In genomic region chr1:106155087-106155567, GRCm38 (mm10) we compare ENCODE assay signal across 9 mouse cellular contexts. TPM values are rescaled to one million over a fixed set of nuclear protein-coding genes. Genes with fewer than 3 reads are reported as not detected.
DNase-seq lines count a peak whose midpoint lies in the region; ATAC-seq lines count a peak whose summit lies in the region.
"Had no signal": no experiment of that assay in that cellular context is flagged by ENCODE, and none has a peak within 500 bp of the region (broad histone marks: within the 10 kb centered on the region; RNA-seq: fewer than 3 reads in every experiment).

No protein-coding gene starts in this region.

- no peak overlapping the region for H3K4me2 ChIP-seq in neural tube, embryonic 13.5 days
- H3K4me2 ChIP-seq in neural tube, embryonic 15.5 days = no peak overlapping the region
- H3K4me2 ChIP-seq: embryonic facial prominence, embryonic 12.5 days had no signal

- H3K36me3 ChIP-seq in neural tube, embryonic 13.5 days = no peaks in the 10 kb centered on the region
- H3K36me3 ChIP-seq in neural tube, embryonic 15.5 days = no peaks in the 10 kb centered on the region
- H3K36me3 ChIP-seq: embryonic facial prominence, embryonic 12.5 days had no signal

- H3K9me3 ChIP-seq in neural tube, embryonic 13.5 days = no peaks in the 10 kb centered on the region
- no peaks in the 10 kb centered on the region for H3K9me3 ChIP-seq in neural tube, embryonic 15.5 days (replicated peaks)
- H3K9me3 ChIP-seq: embryonic facial prominence, embryonic 12.5 days had no signal

- ATAC-seq in neural tube, embryonic 13.5 days (ENCODE audit: low read depth) = peak; percentile 19; the same call in 1 of the 2 replicates
- ATAC-seq in neural tube, embryonic 15.5 days (ENCODE audit: low FRiP score) = no peak
- peak; percentile 85 for ATAC-seq in frontal cortex, adult (ENCODE audit: low TSS enrichment)
- no peak for ATAC-seq in inflammation-experienced regulatory T-cells, adult 6 months

- H3K27me3 ChIP-seq in neural tube, embryonic 13.5 days = no peaks in the 10 kb centered on the region
- no peaks in the 10 kb centered on the region for H3K27me3 ChIP-seq in neural tube, embryonic 15.5 days (replicated peaks)
- H3K27me3 ChIP-seq: embryonic facial prominence, embryonic 12.5 days had no signal

- no peak overlapping the region for H3K4me3 ChIP-seq in neural tube, embryonic 13.5 days
- H3K4me3 ChIP-seq in neural tube, embryonic 15.5 days (replicated peaks) = no peak overlapping the region
- H3K4me3 ChIP-seq: embryonic facial prominence, embryonic 12.5 days had no signal

- no peaks in the 10 kb centered on the region for H3K4me1 ChIP-seq in neural tube, embryonic 13.5 days (replicated peaks)
- H3K4me1 ChIP-seq in neural tube, embryonic 15.5 days = no peaks in the 10 kb centered on the region
- H3K4me1 ChIP-seq: embryonic facial prominence, embryonic 12.5 days had no signal

- WGBS in neural tube, embryonic 13.5 days = 59% methylated on average over 10 of the region's 10 CpGs
- WGBS in neural tube, embryonic 15.5 days = 63% methylated on average over 10 of the region's 10 CpGs

- H3K27ac ChIP-seq in neural tube, embryonic 13.5 days (replicated peaks) = no peak overlapping the region
- H3K27ac ChIP-seq in neural tube, embryonic 15.5 days (replicated peaks) = no peak overlapping the region; the same call in 1 of the 2 replicates
- H3K27ac ChIP-seq: embryonic facial prominence, embryonic 12.5 days had no signal

- H3K9ac ChIP-seq in neural tube, embryonic 13.5 days = no peak overlapping the region
- no peak overlapping the region for H3K9ac ChIP-seq in neural tube, embryonic 15.5 days (replicated peaks)
- H3K9ac ChIP-seq: embryonic facial prominence, embryonic 12.5 days had no signal

- DNase-seq in layer of hippocampus, postnatal 36 days = peak; percentile 68 to 79
- peak; percentile 23 for DNase-seq in right cerebral cortex, postnatal 25 days
- no peak for DNase-seq in thymus, postnatal 36 days
- no peak for DNase-seq in kidney, adult 11 months

RNA-seq across cellular contexts. Expression of gene Phlpp1, which starts 16.4 kb away (rescaled TPM):
- 6.9 and 7.5 TPM in 2 replicates for polyA plus RNA-seq in neural tube, embryonic 13.5 days (2015; fragmentation: Nextera tagmentation; extraction: Ambion mirVana)
- polyA plus RNA-seq in neural tube, embryonic 15.5 days (2015; fragmentation: Nextera tagmentation; extraction: Ambion mirVana) = 7.5 and 7.8 TPM in 2 replicates
- total RNA-seq in layer of hippocampus, postnatal 36 days (2021) = 10 to 100 TPM; 82.0 to 88.0 TPM
- polyA plus RNA-seq in inflammation-experienced regulatory T-cells, adult 6 months (2017; shearing (Covaris generic)) = 1 to 10 TPM; 4.4 to 7.8 (median 7.6) TPM

Comparison
In these comparisons a context has a peak if more than half of its experiments do, and no peak if none do; other contexts are left out.
1. ATAC-seq: peak in neural tube, embryonic 13.5 days (single experiment) and frontal cortex, adult (single experiment); none in neural tube, embryonic 15.5 days (single experiment) and inflammation-experienced regulatory T-cells, adult 6 months (single experiment).
2. DNase-seq: peak in layer of hippocampus, postnatal 36 days (2 of 2) and right cerebral cortex, postnatal 25 days (single experiment); none in thymus, postnatal 36 days (0 of 2) and kidney, adult 11 months (single experiment).